Mouse (Mus musculus): ENCODE results near the gene Tac1.

DNA sequence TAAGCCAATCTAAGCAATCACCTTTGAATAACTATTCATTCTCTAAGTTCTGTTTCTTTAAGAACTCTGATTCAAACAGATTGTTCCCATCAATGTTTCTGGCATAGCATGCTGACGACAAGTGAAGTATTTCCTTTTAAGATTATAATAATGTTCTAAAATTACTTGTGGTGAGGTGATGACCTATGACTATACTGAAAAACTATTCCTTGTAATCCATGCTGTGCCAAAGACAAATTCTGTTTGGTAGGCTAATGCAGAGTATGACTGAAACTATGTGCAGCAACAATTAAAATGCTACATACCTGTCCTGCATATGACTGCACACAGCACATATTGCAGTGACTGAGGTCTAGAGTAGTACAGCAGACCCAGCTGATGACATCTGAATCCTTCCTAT lies 23.4 kb downstream of the Tac1 start:
- TF ChIP-seq CTCF (IDR thresholded peaks at IDR 0.05; ENCODE audit: low read depth) (no peak), EP300 (IDR thresholded peaks at IDR 0.05; ENCODE audit: low read depth) (no peak)

Measured in liver, postnatal 0 days (tissue).